Mouse (Mus musculus) adrenal gland, adult 8-10 months (tissue): ENCODE measurements at regions not wholly inside any gene's neighbourhood (a gene's known extent, or its start where the extent isn't known, plus 50 kb on each side); places are given as distances from the start of the nearest gene placed in this dataset.
"Not testable (repeated sequence)": the region's sequence is repeated elsewhere in the genome, so short reads cannot be mapped to it uniquely, and the experiment has no call there.

Experiments used
- DNase-seq: peaks from one replicate; pipeline ENCODE4 v3.0.0; 2022

DNA sequence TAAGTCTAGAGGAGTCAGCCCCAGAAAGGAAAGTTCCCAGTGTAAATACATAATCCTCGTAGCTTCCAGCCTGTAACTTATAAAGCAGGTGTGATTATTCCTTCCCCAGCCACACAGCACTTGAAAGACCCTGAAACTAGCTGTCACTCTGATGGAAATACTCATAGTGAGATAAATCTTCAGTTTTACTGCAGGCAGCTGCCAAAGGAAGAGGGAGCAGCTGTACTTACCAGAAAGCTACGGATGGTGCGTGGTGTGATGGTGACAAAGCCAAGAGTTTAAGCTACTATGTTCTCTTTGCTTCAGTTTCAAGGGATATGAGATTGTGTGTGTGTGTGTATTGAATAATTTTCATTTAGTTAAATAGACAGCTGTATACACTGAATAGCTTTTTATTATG, 1007.1 kb downstream of the Robo2 start:
- DNase-seq, result no peak

DNA sequence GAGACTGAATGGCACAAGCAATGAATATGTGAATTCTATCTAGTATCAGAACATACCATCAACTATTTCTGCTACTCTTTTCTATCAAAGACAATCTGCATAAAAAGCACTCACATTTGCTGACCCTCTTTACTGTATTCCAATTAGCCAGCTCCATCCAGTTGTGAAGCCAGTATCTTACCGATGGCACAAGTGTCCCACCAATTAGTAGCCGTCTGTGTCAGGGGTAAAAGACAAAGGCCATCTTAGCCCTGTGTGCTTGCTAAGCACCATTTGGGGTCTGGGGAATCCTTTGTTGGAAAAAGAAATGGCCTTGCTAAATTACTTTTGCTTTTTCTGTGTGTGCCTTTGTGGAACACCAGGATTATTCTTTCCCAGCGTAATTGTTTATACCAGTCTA, 1007.5 kb downstream of the Robo2 start:
- DNase-seq, result no peak

DNA sequence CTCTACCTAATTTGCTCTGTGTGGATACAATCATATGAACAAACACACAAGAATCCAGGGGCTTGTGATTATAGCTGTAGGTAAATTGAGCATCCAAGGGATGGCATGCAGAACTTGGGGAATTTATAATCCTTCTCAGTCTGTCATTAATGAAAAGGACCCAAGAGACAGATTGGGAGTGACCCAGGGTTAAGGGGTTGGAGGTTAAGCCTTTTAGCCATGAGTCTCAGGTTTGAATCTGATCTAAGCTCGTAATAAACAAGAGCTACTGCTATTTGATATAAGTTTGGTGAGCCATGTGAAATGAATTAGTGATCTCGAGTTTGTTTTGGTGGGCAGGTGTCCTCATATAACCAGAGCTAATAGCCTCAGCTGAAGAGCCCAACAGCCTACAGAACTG, 1032.6 kb downstream of the Robo2 start:
- no peak for DNase-seq

DNA sequence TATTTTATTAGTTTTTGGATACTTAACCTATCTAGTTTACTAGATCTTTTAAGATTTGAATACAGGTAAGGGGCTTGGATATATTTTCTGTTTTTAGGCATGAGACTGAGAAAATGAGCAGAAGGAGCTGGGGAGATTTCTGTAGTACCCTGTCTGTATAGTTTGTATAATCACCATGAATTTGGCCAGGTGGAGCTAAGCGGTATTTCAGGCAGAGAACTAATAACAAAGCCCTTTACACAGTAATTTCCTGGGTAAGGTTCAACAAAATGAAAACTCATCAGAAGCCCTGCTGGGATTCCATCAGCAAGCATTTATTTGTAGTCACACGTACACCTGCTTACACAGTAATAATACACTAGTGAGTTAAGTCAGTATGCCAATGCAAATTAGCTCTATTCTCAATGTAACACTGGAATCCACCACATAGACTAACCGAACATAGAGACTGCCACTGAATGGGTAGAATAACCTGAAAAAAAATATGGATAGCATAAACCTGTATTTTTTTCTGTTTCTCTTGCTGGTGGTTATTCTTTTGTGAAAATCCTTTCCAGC, 1036.9 kb downstream of the Robo2 start:
- no peak for DNase-seq

DNA sequence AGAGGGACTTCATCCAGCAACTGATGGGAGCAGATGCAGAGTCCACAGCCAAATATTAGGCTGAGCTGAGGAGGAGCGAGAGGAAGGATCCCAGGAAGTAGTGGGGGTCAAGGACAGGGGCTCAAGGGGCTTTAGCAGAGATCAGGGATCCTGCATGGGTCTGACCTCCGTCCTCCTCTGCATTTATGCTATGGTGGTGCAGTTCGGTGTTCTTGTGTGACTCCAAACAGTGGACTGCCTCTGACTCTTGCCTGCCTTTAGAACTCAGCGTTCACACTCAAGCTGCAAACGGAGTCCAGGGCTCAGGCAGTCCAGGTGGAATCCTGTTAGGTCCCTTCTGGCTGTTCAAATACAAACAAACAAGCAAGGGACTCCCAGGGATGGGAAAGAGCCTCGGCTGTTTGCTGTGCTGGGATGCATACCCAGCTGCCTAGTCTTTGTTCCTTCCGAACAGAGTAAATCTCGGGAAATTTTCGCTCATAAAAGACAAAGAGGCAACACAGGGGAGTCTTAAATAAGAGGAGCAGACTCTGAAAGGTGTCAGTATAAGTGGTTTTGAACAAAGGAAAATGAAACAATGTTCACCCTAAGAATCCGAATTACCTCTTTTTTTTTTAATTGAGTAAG, 1042.9 kb downstream of the Robo2 start:
- DNase-seq, result no peak

DNA sequence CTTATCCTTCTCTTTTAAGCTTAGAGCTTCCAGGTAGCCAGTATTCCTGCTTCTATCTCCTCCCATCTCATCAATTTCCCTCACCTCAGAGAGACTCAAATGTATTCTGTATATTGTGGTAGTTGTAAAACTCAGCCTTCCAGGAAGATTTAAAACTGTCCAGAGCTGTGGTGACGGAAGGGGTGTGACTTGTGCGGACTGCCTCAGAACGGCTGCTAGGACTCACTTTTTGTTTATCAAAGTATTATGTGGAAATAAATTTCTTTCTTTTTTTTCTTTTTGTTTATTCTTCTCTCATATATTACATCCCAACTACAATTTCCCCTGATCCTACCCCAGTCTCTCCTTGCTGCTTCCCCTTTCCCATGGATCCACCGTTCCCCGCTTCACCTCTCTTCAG, 1043.7 kb downstream of the Robo2 start:
- DNase-seq, result no peak

DNA sequence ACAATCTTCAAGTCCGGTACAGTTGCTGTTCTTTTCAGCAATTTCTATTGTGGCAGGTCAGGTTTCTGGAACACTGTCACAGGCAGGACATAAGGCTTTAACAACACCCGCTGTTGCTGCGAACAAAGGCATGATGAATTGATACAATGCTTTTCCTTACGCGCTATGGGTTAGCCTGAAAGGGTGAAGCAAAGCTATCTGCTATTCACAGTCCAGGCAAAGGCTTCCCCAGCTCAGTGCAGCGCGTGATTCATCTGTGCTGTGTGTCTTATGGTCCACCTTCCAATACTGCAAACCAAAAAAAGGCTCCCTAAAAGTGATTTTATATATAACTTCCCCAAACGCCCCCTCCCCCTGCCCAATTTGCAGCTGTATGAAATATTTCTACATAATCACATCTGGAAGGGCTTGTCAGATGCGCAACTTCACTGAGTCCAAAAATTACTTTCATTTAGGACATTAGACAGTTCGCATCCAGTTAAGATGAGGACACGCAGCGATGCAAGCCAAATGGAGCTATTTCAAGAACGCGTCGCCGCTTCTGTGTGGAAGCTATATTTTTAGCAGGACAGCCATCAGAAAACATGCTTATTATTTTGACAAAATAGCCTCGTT, 1044.3 kb downstream of the Robo2 start:
- no peak for DNase-seq

DNA sequence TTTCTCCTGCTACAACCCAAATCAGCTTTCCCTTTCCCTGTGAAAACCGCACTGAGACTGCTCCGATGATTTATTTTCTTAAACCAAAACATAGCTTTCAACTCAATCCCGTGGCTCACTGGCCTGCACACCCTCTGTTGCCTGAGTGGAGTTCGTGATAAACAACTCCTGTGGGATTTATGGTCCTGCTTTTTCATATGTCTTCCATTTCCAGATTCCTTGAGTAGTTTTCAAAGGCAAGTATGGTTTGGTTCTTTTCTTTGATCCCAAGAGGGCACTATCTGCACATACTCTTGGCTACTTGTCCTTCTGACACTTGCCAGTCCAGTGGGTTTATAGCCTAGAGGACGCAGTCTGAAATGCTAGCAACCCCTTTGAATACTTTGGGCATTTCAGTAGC, 1042.6 kb downstream of the Robo1 start:
- DNase-seq, result no peak

DNA sequence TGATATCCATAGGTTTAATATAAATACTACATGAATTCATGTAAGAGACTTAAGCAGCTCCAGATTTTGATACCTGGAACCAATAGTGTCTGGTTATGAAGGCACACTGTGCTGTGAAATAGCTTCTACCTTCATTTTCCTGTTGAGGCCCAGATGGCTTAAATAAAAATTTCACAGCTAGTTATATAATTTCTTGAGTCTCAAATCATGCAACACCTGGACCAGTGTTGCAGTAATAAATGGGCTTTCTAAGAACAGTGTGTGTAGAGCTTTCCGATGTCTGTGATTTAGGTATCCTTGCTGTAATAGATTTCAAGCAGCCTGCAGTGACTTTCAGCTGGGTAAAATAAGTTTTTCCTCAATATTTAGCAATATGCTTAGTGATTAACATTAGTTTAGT, 1035.8 kb downstream of the Robo1 start:
- DNase-seq, result no peak

DNA sequence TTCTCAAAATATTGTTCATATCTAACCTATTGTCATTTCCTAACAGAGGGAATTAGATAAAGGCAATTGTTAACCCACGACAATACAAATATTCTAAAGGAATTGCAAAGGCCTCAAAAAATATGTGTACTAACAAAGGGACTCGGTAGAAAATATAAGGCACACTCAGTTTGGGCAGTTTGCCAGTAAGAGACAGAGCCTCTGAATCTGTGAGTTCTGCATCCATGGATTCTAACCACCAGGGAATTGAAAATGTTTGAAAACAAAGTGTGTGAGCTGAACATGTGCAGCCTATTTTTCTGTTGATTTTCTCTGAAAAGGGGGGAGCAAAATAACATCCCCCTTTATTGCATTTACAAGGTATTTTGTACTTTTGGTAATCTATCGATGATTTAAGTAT, 1035.4 kb downstream of the Robo1 start:
- DNase-seq, result no peak

DNA sequence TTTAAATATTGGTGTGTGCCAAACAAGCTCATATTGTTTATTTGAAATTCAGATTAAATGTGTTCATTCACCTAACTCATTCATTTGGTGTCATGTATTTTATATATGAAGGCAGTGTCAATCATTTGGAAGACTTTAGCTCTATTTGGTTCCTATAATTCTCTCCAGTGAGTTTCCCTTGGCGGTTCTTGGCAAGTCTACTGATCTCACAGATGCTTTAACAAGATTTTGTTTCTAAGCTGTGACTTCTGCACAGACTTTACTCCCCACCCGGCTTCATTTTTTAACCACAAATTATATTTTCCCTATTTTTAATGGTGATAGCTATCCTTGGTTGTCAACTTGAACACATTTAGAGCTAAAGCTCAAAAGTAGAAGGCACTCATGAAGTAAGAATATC, 1009.5 kb downstream of the Robo1 start:
- no peak for DNase-seq

DNA sequence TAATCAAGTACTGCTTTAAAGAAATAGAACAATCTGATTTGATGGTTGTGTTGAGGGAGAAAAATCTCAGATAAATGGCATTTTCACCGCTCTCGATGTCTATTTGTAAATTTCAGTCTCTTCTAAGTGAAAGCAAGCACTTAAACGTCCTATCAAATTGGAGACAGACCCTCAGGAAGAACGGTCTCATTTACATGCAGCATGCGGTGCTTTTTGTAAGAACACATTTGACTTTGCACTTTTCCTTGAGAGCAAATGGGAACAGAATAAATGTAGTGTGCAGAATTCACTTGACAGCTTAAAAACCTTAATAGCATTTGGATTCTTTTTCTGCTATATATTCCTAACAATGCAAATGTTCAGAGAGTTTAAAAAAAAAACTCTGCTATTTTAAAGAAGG, 1002.0 kb downstream of the Robo1 start:
- DNase-seq, result no peak

DNA sequence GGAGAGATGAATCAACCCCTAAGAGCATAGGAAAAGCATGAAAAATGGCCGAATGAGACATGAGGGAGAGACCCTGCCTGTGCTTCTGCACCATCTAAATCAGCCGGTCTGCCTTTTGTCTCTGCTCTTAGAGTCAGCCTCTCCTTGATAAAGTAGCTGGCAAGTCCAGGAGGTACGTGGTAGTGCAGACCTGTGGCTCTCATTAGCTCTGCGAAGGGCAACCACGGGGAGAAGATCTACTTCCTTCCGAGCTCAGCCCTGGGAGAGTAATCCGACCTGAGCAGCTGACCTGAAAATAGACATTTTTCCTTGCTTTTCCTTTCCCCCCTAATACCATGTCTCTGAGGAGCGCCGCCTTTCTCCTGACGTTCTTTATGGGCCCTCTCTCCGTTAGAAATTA, 971.8 kb downstream of the Robo1 start:
- DNase-seq, result no peak

DNA sequence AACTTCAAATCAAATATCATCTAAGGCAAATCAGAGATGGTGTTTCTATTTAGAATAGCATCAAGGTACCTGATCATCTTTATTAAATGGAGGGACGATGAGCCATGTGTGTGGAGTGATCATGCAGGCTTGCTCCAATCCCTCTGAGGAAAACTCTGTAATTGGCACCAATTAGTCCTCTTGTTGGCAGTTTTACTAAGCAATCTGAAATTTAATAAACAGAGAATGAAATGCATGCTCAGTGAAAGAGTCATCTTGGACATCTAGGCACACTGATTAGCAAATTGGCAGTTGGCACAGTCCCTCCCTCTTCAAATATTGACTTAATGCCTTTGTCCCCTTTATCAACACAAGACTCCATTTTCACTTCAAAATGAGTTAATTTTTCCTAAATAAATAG, 951.6 kb downstream of the Robo1 start:
- DNase-seq, result no peak

DNA sequence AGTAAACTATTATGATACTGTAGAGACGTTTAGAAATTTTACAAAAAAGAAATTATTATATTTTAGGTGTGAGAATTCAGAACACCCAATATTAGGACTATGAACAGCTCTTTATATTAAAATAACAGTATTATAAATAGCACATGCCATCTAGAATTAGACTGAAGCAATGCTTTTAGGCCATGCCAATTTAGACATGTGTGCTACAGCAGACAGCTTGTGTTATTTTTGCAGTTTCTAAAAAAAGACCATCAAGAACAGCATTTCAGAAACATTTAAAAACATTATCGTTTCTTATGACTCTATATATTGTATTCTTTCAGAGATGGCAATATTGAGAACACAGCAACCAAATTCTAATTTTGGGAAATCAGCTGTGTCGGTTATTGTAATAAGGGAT, 951.2 kb downstream of the Robo1 start:
- no peak for DNase-seq

DNA sequence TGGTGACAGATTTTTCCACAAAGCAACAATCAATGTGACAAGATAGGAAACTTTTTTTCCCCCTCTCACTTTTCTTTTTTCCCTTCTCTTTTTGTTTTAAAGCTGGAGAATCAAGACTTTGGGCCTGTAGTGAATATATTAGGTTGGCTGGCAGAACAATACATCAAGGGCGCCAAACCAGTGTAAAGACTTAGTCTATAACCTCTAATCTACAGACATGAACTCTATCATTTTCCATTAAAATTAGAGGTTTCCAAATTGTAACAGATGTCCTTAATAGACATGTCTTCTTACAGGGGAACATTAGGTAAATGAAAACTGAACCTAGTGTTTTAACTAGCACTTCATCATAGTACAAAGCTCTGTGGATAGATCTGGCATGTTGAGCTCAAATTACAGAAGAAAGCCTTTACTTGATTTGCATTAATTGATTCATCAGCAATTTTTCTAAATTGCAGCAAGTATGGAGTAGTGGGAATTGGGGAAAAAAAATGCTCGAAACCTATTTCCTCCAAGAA, 937.0 kb downstream of the Robo1 start:
- DNase-seq, result no peak

DNA sequence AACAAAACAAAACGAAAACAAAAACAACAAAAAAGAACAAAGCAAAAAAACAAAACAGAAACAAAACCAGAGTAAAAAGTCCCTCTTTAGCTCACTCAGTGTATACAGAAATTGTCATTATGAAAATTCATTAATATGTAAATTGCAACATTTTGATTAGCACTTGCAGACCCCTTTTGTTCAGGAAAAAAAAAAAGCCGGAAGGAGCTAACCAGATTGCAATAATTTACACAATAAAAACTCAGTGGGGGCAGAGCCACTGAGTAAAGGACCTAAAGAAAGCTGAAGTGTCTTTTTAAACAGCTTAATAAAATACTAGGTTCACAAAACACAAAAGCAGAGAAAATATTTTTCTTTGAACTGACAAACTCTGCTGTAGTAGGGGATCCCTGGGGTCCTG, 922.5 kb downstream of the Robo1 start:
- DNase-seq, result no peak

DNA sequence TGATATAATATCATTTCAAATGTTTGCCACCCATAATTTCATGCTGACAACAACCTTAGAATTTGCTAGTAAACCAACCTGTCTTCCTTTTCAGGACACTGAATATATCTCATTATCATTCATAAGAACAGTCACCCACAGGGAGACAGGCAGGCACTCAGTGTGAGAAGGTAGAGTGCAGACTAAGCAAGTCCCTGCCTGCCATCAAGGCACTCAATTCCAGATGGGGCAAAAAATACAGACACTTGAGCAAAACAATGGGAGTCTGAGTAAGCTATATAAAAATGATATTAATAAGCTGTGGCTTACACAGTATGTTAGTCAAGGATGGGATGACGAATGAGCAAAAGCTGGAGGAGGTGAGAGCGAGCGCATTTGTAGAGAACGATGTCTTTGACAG, 909.4 kb downstream of the Robo1 start:
- no peak for DNase-seq

DNA sequence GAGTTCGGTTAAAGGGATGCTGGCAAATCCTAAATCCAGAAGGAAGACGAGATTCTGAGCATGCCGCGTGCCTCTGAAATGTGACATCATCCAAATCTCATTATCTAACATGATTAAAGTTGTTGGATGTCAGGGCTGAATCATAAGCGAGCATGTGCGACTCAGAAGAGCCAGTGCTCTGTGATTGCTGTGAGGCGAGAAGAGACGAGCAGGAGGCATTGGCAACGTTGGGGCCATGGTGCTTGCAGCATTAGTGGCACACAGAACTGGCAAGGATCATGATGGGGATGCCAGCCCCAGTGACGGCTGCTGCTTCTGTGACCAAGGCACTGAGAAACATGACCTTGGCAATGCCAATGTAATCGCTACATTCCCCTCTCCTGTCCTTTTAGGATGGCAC, 895.4 kb downstream of the Robo1 start:
- no peak for DNase-seq

DNA sequence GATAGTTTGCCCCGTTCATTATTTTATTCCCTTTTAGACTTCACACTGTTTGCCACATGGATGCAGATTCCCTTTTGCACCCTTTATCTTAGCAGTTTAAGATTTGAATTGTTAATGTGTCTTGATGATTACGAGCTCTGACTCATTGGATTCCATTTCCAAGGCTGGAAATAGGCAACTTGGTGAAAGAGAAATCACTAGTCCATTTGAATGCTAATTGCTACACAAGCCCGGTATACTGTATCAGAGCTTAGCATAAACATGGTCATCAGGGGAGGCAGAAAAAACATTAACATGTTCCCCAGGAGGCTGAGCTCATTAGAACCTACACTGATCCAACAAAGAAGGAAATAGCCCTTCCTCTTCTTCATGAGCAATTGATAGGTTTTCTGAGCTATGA, 892.9 kb downstream of the Robo1 start:
- no peak for DNase-seq

DNA sequence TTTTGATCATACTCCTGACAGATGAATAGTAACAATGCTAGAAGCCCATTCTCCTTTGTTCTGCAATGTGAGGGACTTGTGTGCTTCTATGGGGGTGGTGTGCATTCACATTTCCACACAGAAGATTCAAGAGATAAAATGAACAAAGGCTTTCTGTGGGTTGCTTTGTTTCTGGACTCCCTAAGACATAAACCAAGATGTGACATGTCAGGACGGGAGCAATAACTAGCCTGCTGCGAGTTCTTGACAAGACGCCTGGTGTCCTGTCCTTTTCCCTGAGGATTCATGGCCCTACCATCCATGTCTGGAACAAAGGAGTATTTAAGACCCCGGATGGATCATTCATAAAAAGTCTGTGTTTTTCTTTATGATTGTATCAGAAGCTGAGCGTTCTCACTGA, 874.7 kb downstream of the Robo1 start:
- DNase-seq, result no peak

DNA sequence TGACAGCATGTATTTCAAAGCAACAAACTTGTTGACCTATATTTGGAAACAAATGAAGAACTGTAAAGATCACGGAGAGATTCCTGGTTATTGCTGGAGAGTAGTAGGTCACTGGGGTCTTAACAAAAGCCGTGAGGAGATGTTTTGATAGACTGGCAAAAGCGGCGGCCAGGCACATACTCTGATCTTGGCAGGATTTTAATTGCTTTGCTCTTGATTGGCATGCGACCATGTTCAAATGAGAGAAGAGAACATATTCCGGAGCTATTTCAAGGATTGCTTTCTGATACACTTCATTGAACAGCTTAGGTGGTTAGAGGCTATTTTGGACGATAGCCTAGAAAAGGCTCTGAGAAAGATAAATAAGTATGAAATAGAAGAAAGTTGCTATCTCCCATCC, 874.2 kb downstream of the Robo1 start:
- no peak for DNase-seq

DNA sequence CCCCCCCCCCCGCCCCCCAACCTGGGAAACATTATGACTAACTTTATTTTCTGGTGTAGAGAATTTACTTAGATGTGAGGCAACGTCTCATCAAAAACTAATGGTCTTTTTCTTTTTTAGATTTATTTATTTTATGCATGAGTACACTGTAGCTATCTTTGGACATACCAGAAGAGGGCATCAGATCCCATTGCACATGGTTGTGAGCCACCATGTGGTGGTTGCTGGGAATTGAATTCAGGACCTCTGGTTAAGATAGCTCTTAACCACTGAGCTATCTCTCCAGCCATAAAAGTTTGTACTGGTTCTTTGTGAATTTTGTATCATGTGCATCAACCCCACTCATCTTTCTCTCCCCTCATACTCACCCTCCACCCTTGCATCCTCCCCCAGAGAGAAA, 847.3 kb downstream of the Robo1 start:
- DNase-seq, result no peak

DNA sequence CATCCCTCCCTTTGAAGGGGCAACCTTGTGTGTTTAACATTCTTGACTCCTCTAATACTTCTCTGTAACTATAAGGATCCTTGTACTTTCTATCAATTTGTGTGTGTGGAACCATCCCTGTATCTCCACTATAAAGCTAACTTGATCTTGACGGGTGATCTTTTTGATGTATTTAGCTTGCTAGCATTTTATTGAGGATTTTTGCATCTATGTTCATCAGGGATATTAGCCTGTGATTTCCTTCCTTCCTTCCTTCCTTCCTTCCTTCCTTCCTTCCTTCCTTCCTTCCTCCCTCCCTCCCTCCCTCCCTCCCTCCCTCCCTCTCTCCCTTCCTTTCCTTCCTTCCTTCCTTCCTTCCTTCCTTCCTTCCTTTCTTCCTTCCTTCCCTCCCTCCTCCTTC, 819.8 kb downstream of the Robo1 start:
- not testable (repeated sequence) for DNase-seq

DNA sequence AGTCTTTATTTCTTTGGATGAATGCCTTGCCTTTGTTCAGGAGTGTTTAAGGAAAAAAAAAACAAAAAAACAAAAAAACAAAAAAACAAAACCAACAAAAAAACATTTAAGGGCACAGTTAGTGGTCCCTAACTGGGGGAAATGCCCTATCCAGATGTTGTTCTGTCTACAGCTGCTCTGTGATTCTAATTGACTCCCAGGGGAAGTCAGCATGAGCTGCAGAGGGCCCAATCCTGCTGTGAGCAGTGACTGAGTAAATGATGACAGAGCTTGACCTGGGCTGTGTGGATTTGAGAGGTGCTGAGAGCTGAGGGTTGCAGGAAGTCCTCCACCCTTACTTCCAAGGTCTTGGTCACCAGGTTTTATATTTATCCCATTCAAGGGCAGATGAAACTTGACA, 812.5 kb downstream of the Robo1 start:
- DNase-seq, result no peak
